Mouse (Mus musculus): ENCODE results near the gene Aldh5a1. TPM values are rescaled to one million over a fixed set of nuclear protein-coding genes. Genes with fewer than 3 reads are reported as not detected.

Aldh5a1 gene
- polyA plus RNA-seq, 1 experiment: 18.4 TPM

DNA sequence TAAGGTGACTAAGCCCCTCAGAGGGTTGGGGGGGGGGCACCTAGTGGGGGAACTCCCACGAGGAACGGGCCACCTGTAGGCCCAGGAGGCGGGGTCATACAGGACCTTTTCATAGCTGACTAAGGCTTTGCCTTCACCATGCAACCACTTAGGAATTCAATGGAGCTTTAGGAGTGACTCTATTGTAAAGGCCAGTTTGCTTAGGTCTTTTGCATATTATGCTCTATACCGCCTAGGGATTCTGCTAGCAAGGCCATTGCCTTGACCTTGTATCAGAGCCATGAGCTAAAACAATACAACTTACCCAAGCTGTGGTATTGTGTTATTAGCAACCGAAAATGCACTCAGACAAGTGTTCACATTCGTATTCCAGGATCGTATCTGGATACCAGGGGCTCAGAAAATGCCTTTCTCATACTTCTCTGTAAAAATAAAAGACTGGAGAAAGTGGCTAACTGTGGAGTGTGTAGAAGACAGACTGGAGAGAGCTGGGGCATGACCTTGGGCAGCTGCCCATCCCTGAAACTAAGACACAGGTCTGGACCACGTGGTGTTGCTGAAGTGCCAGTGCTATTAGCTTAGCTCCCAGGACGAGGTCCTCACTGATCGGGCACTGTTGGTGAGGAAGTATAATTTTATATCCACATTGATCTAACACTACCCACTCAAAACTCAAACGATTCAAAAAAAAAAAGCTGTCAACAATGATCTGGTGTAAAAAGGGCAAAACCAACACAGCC, 30.5 kb downstream of the Aldh5a1 start:
- H3K4me1 ChIP-seq (ENCODE audit: control insufficient read depth, insufficient read depth, insufficient read length, low read length): no peaks in the 10 kb centered on the region
- no peak overlapping the region for H3K4me3 ChIP-seq (ENCODE audit: insufficient read depth, low read depth, low read length)
- H3K27ac ChIP-seq (replicated peaks; ENCODE audit: low read depth, low read length): no peak overlapping the region

DNA sequence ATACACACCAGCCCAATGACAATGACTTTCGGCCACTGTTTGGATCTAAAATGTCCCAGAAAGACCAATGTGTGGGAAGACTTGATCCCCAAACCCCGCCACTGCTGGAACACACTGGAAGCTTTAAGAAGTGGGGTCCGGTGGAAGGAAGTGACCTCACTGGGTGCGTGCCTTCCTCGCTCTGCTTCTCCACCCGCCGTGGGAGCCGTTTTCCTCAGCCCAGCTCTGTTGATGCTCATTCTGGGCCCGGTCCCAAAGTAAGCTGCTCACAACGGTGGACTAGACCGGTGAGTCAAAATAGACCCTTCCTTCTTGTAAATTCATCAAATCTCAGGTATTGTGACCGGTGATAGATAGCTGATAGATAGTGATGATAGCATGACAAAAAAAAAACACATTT, 32.0 kb downstream of the Aldh5a1 start:
- no peak overlapping the region for H3K27ac ChIP-seq (replicated peaks; ENCODE audit: low read depth, low read length)
- H3K4me3 ChIP-seq (ENCODE audit: insufficient read depth, low read depth, low read length): no peak overlapping the region
- no peaks in the 10 kb centered on the region for H3K4me1 ChIP-seq (ENCODE audit: control insufficient read depth, insufficient read depth, insufficient read length, low read length)

GRCm38 (mm10) chr13:24903412-24903811, 34.0 kb downstream of the Aldh5a1 start:
- no peak overlapping the region for H3K27ac ChIP-seq (replicated peaks; ENCODE audit: low read depth, low read length)
- no peak overlapping the region for H3K4me3 ChIP-seq (ENCODE audit: insufficient read depth, low read depth, low read length)
- H3K4me1 ChIP-seq (ENCODE audit: control insufficient read depth, insufficient read depth, insufficient read length, low read length): no peaks in the 10 kb centered on the region

GRCm38 (mm10) chr13:24901916-24902315, 35.5 kb downstream of the Aldh5a1 start:
- Histone ChIP-seq H3K4me3 (ENCODE audit: insufficient read depth, low read depth, low read length) (no peak overlapping the region), H3K4me1 (ENCODE audit: control insufficient read depth, insufficient read depth, insufficient read length, low read length) (no peaks in the 10 kb centered on the region), H3K27ac (replicated peaks; ENCODE audit: low read depth, low read length) (no peak overlapping the region)

- no peak overlapping the region for H3K4me3 ChIP-seq (ENCODE audit: insufficient read depth, low read depth, low read length)
- no peak overlapping the region for H3K27ac ChIP-seq (replicated peaks; ENCODE audit: low read depth, low read length)
- no peaks in the 10 kb centered on the region for H3K4me1 ChIP-seq (ENCODE audit: control insufficient read depth, insufficient read depth, insufficient read length, low read length)
These were observed 43.6 kb downstream of the Aldh5a1 start for GRCm38 (mm10) chr13:24893880-24894279.

DNA sequence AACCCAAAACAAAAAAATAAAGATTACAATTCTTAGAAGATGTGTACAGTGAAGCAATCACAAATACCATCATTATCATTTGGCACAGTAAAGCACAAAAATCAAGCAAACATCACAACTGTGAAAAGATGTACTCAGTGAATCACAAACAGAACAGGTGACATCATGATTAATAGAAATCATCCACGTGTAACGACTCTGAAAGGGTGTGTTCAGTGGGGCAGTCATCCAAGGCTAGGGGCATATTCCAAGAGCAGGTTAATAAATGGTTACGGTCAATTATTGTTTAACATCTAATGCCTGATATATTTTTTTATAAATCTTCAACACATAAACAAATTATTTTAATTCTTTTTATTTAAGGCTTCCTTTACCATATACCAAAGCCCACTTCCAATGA, 44.9 kb downstream of the Aldh5a1 start:
- Histone ChIP-seq H3K4me1 (ENCODE audit: control insufficient read depth, insufficient read depth, insufficient read length, low read length) (no peaks in the 10 kb centered on the region), H3K4me3 (ENCODE audit: insufficient read depth, low read depth, low read length) (no peak overlapping the region), H3K27ac (replicated peaks; ENCODE audit: low read depth, low read length) (no peak overlapping the region)

DNA sequence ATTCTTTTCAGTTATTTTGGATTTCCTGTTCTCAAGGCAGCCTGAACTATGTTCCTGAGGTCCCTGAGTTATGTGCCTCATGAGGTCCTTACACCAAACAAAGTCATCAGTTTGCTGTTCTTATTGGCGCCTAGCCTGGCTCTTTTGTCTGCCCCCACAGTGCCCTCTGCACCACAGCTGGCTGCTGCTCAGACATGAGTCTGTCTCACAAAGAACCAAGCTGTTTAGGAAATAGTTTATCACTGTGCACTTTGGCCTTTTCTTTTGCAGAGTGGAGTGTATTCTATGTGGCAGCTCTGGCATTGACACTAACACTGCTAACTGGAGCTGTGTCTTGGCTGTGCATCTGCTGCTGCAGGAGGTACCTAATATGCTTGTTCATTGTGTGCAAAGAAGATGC, 47.9 kb downstream of the Aldh5a1 start:
- no peak overlapping the region for H3K4me3 ChIP-seq (ENCODE audit: insufficient read depth, low read depth, low read length)
- no peak overlapping the region for H3K27ac ChIP-seq (replicated peaks; ENCODE audit: low read depth, low read length)
- H3K4me1 ChIP-seq (ENCODE audit: control insufficient read depth, insufficient read depth, insufficient read length, low read length): no peaks in the 10 kb centered on the region

DNA sequence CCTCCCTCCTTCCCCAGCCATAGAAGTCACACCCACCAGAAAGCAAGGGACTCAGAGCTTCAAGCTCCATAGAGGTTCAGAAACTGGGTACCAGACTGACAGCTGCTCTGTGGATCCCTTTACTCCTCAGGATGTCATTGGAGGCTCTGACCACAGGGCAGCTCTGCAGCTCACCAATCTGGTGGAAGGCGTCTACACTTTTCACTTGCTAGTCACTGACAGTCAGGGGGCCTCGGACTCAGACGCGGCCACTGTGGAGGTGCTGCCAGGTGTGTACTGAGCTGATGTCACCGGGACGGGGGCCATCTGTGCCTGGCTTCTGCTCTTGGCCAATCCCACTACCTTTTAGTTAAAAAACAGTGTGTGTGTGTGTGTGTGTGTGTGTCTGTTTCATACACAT, 55.0 kb downstream of the Aldh5a1 start:
- H3K4me1 ChIP-seq (ENCODE audit: control insufficient read depth, insufficient read depth, insufficient read length, low read length): no peaks in the 10 kb centered on the region
- no peak overlapping the region for H3K4me3 ChIP-seq (ENCODE audit: insufficient read depth, low read depth, low read length)
- H3K27ac ChIP-seq (replicated peaks; ENCODE audit: low read depth, low read length): no peak overlapping the region

DNA sequence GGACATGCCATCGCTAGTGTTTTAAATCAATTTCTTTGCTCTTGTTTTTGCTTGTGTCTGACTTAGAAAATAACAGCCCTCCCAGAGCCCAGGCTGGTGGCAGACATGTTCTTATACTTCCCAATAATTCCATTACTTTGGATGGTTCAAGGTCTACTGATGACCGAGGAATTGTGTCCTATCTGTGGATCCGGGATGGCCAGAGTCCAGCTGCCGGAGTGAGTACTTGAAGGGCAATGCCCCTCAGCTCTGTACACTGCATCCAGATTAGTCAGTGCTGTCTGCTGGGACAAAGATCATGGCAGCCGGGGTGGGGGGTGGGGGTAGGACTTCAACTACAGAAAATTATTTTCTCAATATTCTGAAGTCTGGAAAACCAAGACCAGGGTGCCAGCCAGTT, 56.8 kb downstream of the Aldh5a1 start:
- H3K27ac ChIP-seq (replicated peaks; ENCODE audit: low read depth, low read length): no peak overlapping the region
- H3K4me3 ChIP-seq (ENCODE audit: insufficient read depth, low read depth, low read length): no peak overlapping the region
- H3K4me1 ChIP-seq (ENCODE audit: control insufficient read depth, insufficient read depth, insufficient read length, low read length): no peaks in the 10 kb centered on the region

DNA sequence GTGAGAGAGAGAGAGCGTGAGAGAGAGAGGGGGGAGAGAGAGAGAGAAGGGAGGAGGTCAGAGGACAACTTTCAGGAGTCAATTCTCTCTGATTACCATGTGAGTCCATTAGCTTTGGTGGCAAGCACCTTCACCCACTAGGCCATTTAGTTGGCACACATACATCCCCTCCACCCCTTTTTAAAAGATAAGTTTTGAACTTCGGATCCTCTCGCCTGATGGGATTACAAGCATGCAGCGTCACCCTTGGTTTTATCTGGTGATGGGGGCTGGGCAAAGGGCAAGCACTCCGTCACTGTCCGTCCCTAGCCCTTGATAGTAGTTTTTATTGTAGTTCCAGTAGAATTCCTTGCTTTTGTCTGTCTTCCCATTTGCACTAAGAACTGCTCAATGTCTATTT, 57.3 kb downstream of the Aldh5a1 start:
- no peak overlapping the region for H3K4me3 ChIP-seq (ENCODE audit: insufficient read depth, low read depth, low read length)
- no peak overlapping the region for H3K27ac ChIP-seq (replicated peaks; ENCODE audit: low read depth, low read length)
- H3K4me1 ChIP-seq (ENCODE audit: control insufficient read depth, insufficient read depth, insufficient read length, low read length): no peaks in the 10 kb centered on the region

GRCm38 (mm10) chr13:24879359-24880040, 58.0 kb downstream of the Aldh5a1 start:
- no peak overlapping the region for H3K27ac ChIP-seq (replicated peaks; ENCODE audit: low read depth, low read length)

DNA sequence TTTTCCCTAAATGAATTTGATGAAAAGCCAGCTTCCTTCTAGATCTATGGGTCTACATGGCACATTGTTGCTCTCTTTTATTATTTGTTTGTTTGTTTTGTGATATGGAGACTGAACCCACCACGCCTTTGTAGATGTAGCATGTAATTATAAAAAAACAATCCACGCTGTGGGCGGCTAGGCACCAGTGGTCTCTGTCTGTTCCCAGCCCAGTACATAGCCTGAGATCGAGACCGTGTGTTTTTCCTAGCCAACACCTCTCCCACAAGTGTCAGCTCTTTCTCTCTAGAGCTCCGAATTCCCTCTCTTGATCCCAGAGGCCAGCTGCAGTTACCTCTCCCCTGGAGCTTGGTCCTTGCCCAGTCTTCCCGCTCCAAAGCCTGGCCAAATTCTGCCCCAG, 69.2 kb downstream of the Aldh5a1 start:
- Histone ChIP-seq H3K4me1 (ENCODE audit: control insufficient read depth, insufficient read depth, insufficient read length, low read length) (no peaks in the 10 kb centered on the region), H3K4me3 (ENCODE audit: insufficient read depth, low read depth, low read length) (no peak overlapping the region), H3K27ac (replicated peaks; ENCODE audit: low read depth, low read length) (no peak overlapping the region)

More at GRCm38 (mm10) chr13:24879359-24880040, 58.0 kb downstream of the Aldh5a1 start:
- Histone ChIP-seq H3K4me3 (ENCODE audit: insufficient read depth, low read depth, low read length) (no peak overlapping the region), H3K4me1 (ENCODE audit: control insufficient read depth, insufficient read depth, insufficient read length, low read length) (no peaks in the 10 kb centered on the region)

DNA sequence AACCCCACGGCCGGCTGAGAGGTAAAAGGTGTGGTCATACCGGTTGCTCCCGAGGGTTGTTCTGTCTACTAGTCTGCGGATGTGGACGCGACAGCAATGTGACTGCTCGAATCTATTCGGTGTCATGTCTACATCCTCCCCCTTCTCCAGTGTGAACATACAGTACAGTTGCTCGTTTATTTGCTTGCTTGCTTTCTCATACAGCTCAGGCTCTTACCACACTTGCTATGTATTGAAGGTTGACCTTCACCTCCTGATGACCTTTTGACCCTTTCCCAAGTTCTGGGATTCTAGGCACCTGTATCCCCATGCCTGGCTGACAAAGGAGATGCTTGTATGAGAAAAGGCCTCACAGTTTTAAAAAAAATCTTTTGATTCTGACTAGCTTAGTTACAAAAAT, 69.7 kb downstream of the Aldh5a1 start:
- Histone ChIP-seq H3K27ac (replicated peaks; ENCODE audit: low read depth, low read length) (no peak overlapping the region), H3K4me3 (ENCODE audit: insufficient read depth, low read depth, low read length) (no peak overlapping the region), H3K4me1 (ENCODE audit: control insufficient read depth, insufficient read depth, insufficient read length, low read length) (no peaks in the 10 kb centered on the region)

GRCm38 (mm10) chr13:24866430-24867402, 70.7 kb downstream of the Aldh5a1 start:
- H3K4me1 ChIP-seq (ENCODE audit: control insufficient read depth, insufficient read depth, insufficient read length, low read length): no peaks in the 10 kb centered on the region
- H3K27ac ChIP-seq (replicated peaks; ENCODE audit: low read depth, low read length): no peak overlapping the region

GRCm38 (mm10) chr13:24862520-24862919, 74.9 kb downstream of the Aldh5a1 start:
- no peak overlapping the region for H3K27ac ChIP-seq (replicated peaks; ENCODE audit: low read depth, low read length)
- no peak overlapping the region for H3K4me3 ChIP-seq (ENCODE audit: insufficient read depth, low read depth, low read length)
- H3K4me1 ChIP-seq (ENCODE audit: control insufficient read depth, insufficient read depth, insufficient read length, low read length): no peaks in the 10 kb centered on the region

More at GRCm38 (mm10) chr13:24866430-24867402, 70.7 kb downstream of the Aldh5a1 start:
- H3K4me3 ChIP-seq (ENCODE audit: insufficient read depth, low read depth, low read length): no peak overlapping the region
